Mouse (Mus musculus): Measurements from ENCODE around the gene Olfr548-ps1.

Gene Olfr548-ps1

DNA sequence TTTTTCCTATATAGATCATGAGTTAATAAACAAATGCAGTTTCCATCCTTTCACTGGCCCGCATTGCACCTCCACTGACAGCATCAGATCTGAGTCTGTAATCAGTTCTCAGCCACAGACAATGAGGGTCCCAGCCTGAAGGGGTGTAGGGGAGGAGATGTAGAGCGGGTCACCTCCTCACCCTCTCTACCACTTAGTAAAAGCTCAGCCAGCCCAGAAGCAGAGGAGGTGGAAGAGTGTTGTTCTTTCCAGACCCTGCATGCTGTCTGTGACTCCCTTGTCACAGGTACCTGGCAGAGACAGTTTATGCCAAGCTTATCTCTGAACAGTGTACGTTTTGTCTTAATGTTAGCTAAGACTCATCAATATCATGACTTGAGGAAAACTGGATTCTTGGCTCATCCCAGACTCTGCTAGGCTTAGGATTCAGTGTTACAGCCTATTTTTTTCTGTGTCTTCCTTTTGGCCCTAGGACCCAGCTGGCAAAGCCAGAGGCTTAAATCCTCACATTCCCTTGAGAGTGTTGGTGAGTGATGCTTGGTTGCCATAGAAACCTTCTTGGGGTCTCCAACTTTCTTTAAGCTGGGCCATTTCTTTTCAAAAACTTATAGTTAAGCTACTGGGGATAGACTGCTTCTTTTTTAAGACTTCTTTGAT lies 32.6 kb downstream of the Olfr548-ps1 start:
- ATAC-seq (ENCODE audit: low TSS enrichment): no peak

GRCm38 (mm10) chr7:102575998-102576397 lies 35.3 kb downstream of the Olfr548-ps1 start:
- ATAC-seq (ENCODE audit: low TSS enrichment): no peak

DNA sequence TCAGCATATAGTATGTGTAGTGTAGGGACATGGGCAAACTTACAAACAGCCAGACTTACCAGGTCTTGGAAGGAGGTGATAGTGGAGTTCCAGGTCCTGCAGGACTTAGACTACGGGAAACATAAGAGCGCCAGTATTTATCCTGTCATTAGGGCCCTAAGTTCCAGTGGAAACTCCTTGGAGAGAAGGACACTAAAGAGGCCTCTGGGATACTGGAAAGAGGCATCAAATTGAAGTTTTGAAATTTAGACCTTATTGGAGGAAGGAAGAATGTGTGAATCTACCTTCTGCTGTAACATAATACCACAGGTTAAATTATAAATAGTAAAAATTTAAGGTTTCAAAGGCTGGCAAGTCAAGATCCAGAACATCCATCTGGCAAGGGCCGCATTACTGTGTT lies 51.1 kb downstream of the Olfr548-ps1 start, which contains the start of gene Olfr551:
Gene Olfr551 (minus strand): TSS at position 101 of the 400 bp plus-strand sequence.
- ATAC-seq (ENCODE audit: low TSS enrichment): no peak

All from frontal cortex, adult (tissue).